Mouse (Mus musculus) lung, postnatal 0 days (tissue): ENCODE results near the gene Ptges3l. TPM values are rescaled to one million over a fixed set of nuclear protein-coding genes. Genes with fewer than 3 reads are reported as not detected.
"Not testable (repeated sequence)": the region's sequence is repeated elsewhere in the genome, so short reads cannot be mapped to it uniquely, and the experiment has no call there.

ENCODE experiments used
- ATAC-seq: fragments of 200-750 bp; cut with Nextera tagmentation; 2 replicates; pipeline ENCODE4 v1.8.0; 2017; ENCODE audit warnings: moderate library complexity
- DNase-seq: peaks from one replicate; pipeline ENCODE4 v3.0.0-alpha.2; 2016; ENCODE audit warnings: low spot score
- H3K27ac ChIP-seq: fragments of 300-500 bp; sonication (generic); 2 replicates; pipeline ENCODE4 v1.5.1; 2014; ENCODE audit warnings: antibody characterized with exemption, mild to moderate bottlenecking, low read length, mixed read lengths
- H3K27me3 ChIP-seq: fragments of 300-500 bp; sonication (generic); replicated peaks from 2 replicates; pipeline ENCODE4 v1.6.1; 2014; ENCODE audit warnings: low read length, mixed read lengths; ENCODE audit not compliant: insufficient read depth
- H3K36me3 ChIP-seq: fragments of 300-500 bp; sonication (generic); 2 replicates; pipeline ENCODE4 v1.6.1; 2014; ENCODE audit warnings: low read length, mixed read lengths; ENCODE audit not compliant: insufficient read depth
- H3K4me1 ChIP-seq: fragments of 300-500 bp; sonication (generic); 2 replicates; pipeline ENCODE4 v1.6.1; 2014; ENCODE audit warnings: antibody characterized with exemption, low read depth, low read length, mixed read lengths; ENCODE audit not compliant: insufficient read depth
- H3K4me2 ChIP-seq: fragments of 300-500 bp; sonication (generic); replicated peaks from 2 replicates; pipeline ENCODE4 v1.6.1; 2014; ENCODE audit warnings: low read depth, mild to moderate bottlenecking, low read length, moderate library complexity, mixed read lengths
- H3K4me3 ChIP-seq: fragments of 300-500 bp; sonication (generic); 2 replicates; pipeline ENCODE4 v1.5.1; 2014; ENCODE audit warnings: low read depth, low read length
- H3K9ac ChIP-seq: fragments of 300-500 bp; sonication (generic); replicated peaks from 2 replicates; pipeline ENCODE4 v1.6.1; 2014; ENCODE audit warnings: low read depth, mild to moderate bottlenecking
- H3K9me3 ChIP-seq: fragments of 300-500 bp; sonication (generic); 2 replicates; pipeline ENCODE4 v1.6.1; 2016; ENCODE audit warnings: low read length, mixed read lengths
- CTCF ChIP-seq: IDR thresholded peaks from 2 replicates; pipeline ENCODE4 v1.5.1; 2016; ENCODE audit warnings: antibody characterized with exemption, mild to moderate bottlenecking
- EP300 ChIP-seq: IDR thresholded peaks from 2 replicates; pipeline ENCODE4 v1.6.1; 2016; ENCODE audit warnings: antibody characterized with exemption, mild to moderate bottlenecking, control low read depth
- WGBS: fragments of 180-500 bp; shearing (Covaris S2); extraction: QIAGEN DNeasy Blood & Tissue Kit; methylation state at CpG from one replicate; pipeline ENCODE4 v1.1.7; 2014; 5-methylcytosine and 5-hydroxymethylcytosine counted together
- polyA plus RNA-seq: library from polyadenylated mRNA; unstranded; fragments of >200 nt; fragmentation: Nextera tagmentation; extraction: Ambion mirVana; gene quantifications from 2 replicates; pipeline ENCODE4 v1.2.1, GENCODE M21; 2015

Ptges3l gene
- polyA plus RNA-seq, 1 experiment from 2014 or later = 6.5 TPM

- Histone ChIP-seq H3K9me3 (no peaks in the 10 kb centered on the region), H3K4me3 (no peak overlapping the region), H3K4me2 (no peak overlapping the region), H3K27me3 (no peaks in the 10 kb centered on the region), H3K9ac (no peak overlapping the region), H3K36me3 (peaks cover 14% of the 10 kb centered on the region; the same call in 1 of the 2 replicates), H3K4me1 (peaks cover 9% of the 10 kb centered on the region; the same call in 1 of the 2 replicates), H3K27ac (no peak overlapping the region)
- TF ChIP-seq CTCF = no peak
- no peak for TF ChIP-seq EP300
- no peak for DNase-seq
- ATAC-seq = no peak
- WGBS = 89% methylated on average over 1 of the region's 1 CpGs
These were observed 21.2 kb upstream of the Ptges3l start for GRCm38 (mm10) chr11:101446319-101446718.

- Histone ChIP-seq H3K4me2 (peak overlapping the region; percentile 66), H3K4me1 (no peaks in the 10 kb centered on the region; the same call in 1 of the 2 replicates), H3K27me3 (no peaks in the 10 kb centered on the region), H3K4me3 (peak overlapping the region; percentile 75), H3K36me3 (peaks cover 14% of the 10 kb centered on the region; the same call in 1 of the 2 replicates), H3K27ac (peak overlapping the region; percentile 95), H3K9ac (peak overlapping the region; percentile 99), H3K9me3 (no peaks in the 10 kb centered on the region)
- DNase-seq (peak; percentile 33), ATAC-seq (no peak)
- under 1% methylated on average over 14 of the region's 14 CpGs for WGBS
- TF ChIP-seq EP300 (no peak), CTCF (no peak)
These were observed 17.6 kb upstream of the Ptges3l start for GRCm38 (mm10) chr11:101442760-101443159.

GRCm38 (mm10) chr11:101442127-101442693 lies 17.1 kb upstream of the Ptges3l start, which contains the start of gene Rpl27:
Gene Rpl27 (plus strand): TSS chr11:101442298.
- H3K9me3 ChIP-seq = no peaks in the 10 kb centered on the region
- H3K4me1 ChIP-seq = no peaks in the 10 kb centered on the region; the same call in 1 of the 2 replicates
- peak within 1 kb of the TSS; percentile 75 for H3K4me3 ChIP-seq
- peak within 1 kb of the TSS; percentile 66 for H3K4me2 ChIP-seq
- peaks cover 14% of the 10 kb centered on the region; the same call in 1 of the 2 replicates for H3K36me3 ChIP-seq
- H3K9ac ChIP-seq = peak within 1 kb of the TSS; percentile 99
- ATAC-seq = peak; percentile 99
- no peaks in the 10 kb centered on the region for H3K27me3 ChIP-seq
- peak; percentile 100 for DNase-seq
- WGBS = under 1% methylated on average over 42 of the region's 42 CpGs
- TF ChIP-seq EP300 = peak; percentile 95
- TF ChIP-seq CTCF = peak; percentile 88
- peak within 1 kb of the TSS; percentile 95 for H3K27ac ChIP-seq

- not testable (repeated sequence) for H3K4me1 ChIP-seq, H3K9me3 ChIP-seq, ATAC-seq, DNase-seq, H3K27me3 ChIP-seq, H3K27ac ChIP-seq, H3K9ac ChIP-seq
- peaks cover 14% of the 10 kb centered on the region; the same call in 1 of the 2 replicates for H3K36me3 ChIP-seq
- H3K4me2 ChIP-seq = peak overlapping the region; percentile 42
- WGBS = 33% methylated on average over 15 of the region's 15 CpGs
- peak overlapping the region; percentile 14; the same call in 1 of the 2 replicates for H3K4me3 ChIP-seq
These were observed 16.5 kb upstream of the Ptges3l start for GRCm38 (mm10) chr11:101441450-101442126.

- not testable (repeated sequence) for H3K4me2 ChIP-seq, H3K4me3 ChIP-seq, H3K4me1 ChIP-seq, H3K27ac ChIP-seq, H3K9ac ChIP-seq, H3K27me3 ChIP-seq, H3K36me3 ChIP-seq, ATAC-seq, DNase-seq, H3K9me3 ChIP-seq
- 57% methylated on average over 3 of the region's 3 CpGs for whole genome bisulfite sequencing
These were observed 12.9 kb upstream of the Ptges3l start for GRCm38 (mm10) chr11:101438006-101438405.

- Histone ChIP-seq H3K9me3 (no peaks in the 10 kb centered on the region), H3K4me1 (no peaks in the 10 kb centered on the region), H3K27ac (no peak overlapping the region), H3K4me3 (no peak overlapping the region), H3K36me3 (peaks cover 14% of the 10 kb centered on the region), H3K4me2 (no peak overlapping the region), H3K9ac (no peak overlapping the region), H3K27me3 (no peaks in the 10 kb centered on the region)
- DNase-seq (no peak), ATAC-seq (no peak)
- 87% methylated on average over 4 of the region's 4 CpGs for WGBS
- TF ChIP-seq CTCF (no peak), EP300 (no peak)
These were observed 11.8 kb upstream of the Ptges3l start for GRCm38 (mm10) chr11:101436916-101437315.
